Mouse (Mus musculus) forebrain, embryonic 13.5 days (tissue): Measurements from ENCODE around the gene Tk2. TPM values are rescaled to one million over a fixed set of nuclear protein-coding genes. Genes with fewer than 3 reads are reported as not detected.

Experiments used
- ATAC-seq: fragments of 200-750 bp; cut with Nextera tagmentation; 2 replicates; pipeline ENCODE4 v1.8.0; 2017
- H3K27ac ChIP-seq: fragments of 300-500 bp; sonication (generic); 2 replicates; pipeline ENCODE4 v1.5.1; 2015; ENCODE audit warnings: inconsistent platforms, mild to moderate bottlenecking, moderate library complexity
- H3K27me3 ChIP-seq: fragments of 300-500 bp; sonication (generic); 2 replicates; pipeline ENCODE4 v1.6.1; 2015; ENCODE audit warnings: mild to moderate bottlenecking, inconsistent platforms
- H3K36me3 ChIP-seq: fragments of 300-500 bp; sonication (generic); 2 replicates; pipeline ENCODE4 v1.6.1; 2015; ENCODE audit warnings: mild to moderate bottlenecking, inconsistent platforms; ENCODE audit not compliant: poor library complexity, severe bottlenecking
- H3K4me1 ChIP-seq: fragments of 300-500 bp; sonication (generic); 2 replicates; pipeline ENCODE4 v1.6.1; 2015; ENCODE audit warnings: inconsistent platforms
- H3K4me2 ChIP-seq: fragments of 300-500 bp; sonication (generic); 2 replicates; pipeline ENCODE4 v1.6.1; 2015; ENCODE audit warnings: inconsistent platforms, mild to moderate bottlenecking, moderate library complexity
- H3K4me3 ChIP-seq: fragments of 300-500 bp; sonication (generic); 2 replicates; pipeline ENCODE4 v1.5.1; 2015; ENCODE audit warnings: mild to moderate bottlenecking, inconsistent platforms
- H3K9ac ChIP-seq: fragments of 300-500 bp; sonication (generic); 2 replicates; pipeline ENCODE4 v1.6.1; 2015; ENCODE audit warnings: mild to moderate bottlenecking, inconsistent platforms
- H3K9me3 ChIP-seq: fragments of 300-500 bp; sonication (generic); replicated peaks from 2 replicates; pipeline ENCODE4 v1.6.1; 2016; ENCODE audit warnings: inconsistent platforms
- WGBS: fragments of 180-500 bp; shearing (Covaris S2); methylation state at CpG from one replicate; pipeline ENCODE4 v1.1.7; 2015; 5-methylcytosine and 5-hydroxymethylcytosine counted together
- polyA plus RNA-seq: library from polyadenylated mRNA; unstranded; fragments of >200 nt; fragmentation: Nextera tagmentation; extraction: Ambion mirVana; gene quantifications from 2 replicates; pipeline ENCODE4 v1.2.1, GENCODE M21; 2015

Gene Tk2
- polyA plus RNA-seq, 1 experiment from 2014 or later: 39.1 TPM

- ATAC-seq: no peak
- Histone ChIP-seq H3K4me3 (peak overlapping the region; percentile 90), H3K36me3 (peaks cover 24% of the 10 kb centered on the region), H3K4me2 (peak overlapping the region; percentile 89), H3K9ac (peak overlapping the region; percentile 92), H3K9me3 (no peaks in the 10 kb centered on the region), H3K4me1 (peaks cover 25% of the 10 kb centered on the region), H3K27me3 (no peaks in the 10 kb centered on the region), H3K27ac (no peak overlapping the region)
- 75% methylated on average over 22 of the region's 22 CpGs for WGBS
Observed at GRCm38 (mm10) chr8:104247054-104247907, 1.1 kb downstream of the Tk2 start.

GRCm38 (mm10) chr8:104246621-104247020, 1.7 kb downstream of the Tk2 start:
- no peaks in the 10 kb centered on the region for H3K27me3 ChIP-seq
- H3K4me2 ChIP-seq: no peak overlapping the region
- ATAC-seq: no peak
- no peak overlapping the region for H3K4me3 ChIP-seq
- peaks cover 31% of the 10 kb centered on the region for H3K36me3 ChIP-seq
- no peaks in the 10 kb centered on the region for H3K9me3 ChIP-seq
- no peak overlapping the region for H3K9ac ChIP-seq
- peaks cover 21% of the 10 kb centered on the region for H3K4me1 ChIP-seq
- no peak overlapping the region; the same call in 1 of the 2 replicates for H3K27ac ChIP-seq
- 93% methylated on average over 4 of the region's 4 CpGs for WGBS

GRCm38 (mm10) chr8:104242038-104242644, 6.2 kb downstream of the Tk2 start:
- H3K9ac ChIP-seq: no peak overlapping the region
- ATAC-seq: no peak
- peaks cover 5% of the 10 kb centered on the region for H3K4me1 ChIP-seq
- WGBS: 91% methylated on average over 12 of the region's 12 CpGs
- H3K4me3 ChIP-seq: no peak overlapping the region
- H3K9me3 ChIP-seq: no peaks in the 10 kb centered on the region
- H3K4me2 ChIP-seq: no peak overlapping the region
- no peak overlapping the region for H3K27ac ChIP-seq
- H3K27me3 ChIP-seq: no peaks in the 10 kb centered on the region
- peaks cover 75% of the 10 kb centered on the region for H3K36me3 ChIP-seq

- H3K27me3 ChIP-seq: no peaks in the 10 kb centered on the region
- no peak for ATAC-seq
- H3K27ac ChIP-seq: no peak overlapping the region
- H3K36me3 ChIP-seq: peaks cover 96% of the 10 kb centered on the region
- no peak overlapping the region for H3K4me2 ChIP-seq
- no peak overlapping the region for H3K9ac ChIP-seq
- H3K4me3 ChIP-seq: no peak overlapping the region
- 91% methylated on average over 10 of the region's 10 CpGs for WGBS
- no peaks in the 10 kb centered on the region for H3K9me3 ChIP-seq
- no peaks in the 10 kb centered on the region for H3K4me1 ChIP-seq
Observed at GRCm38 (mm10) chr8:104239418-104239861, 8.9 kb downstream of the Tk2 start.

GRCm38 (mm10) chr8:104234573-104234972, 13.8 kb downstream of the Tk2 start:
- no peak overlapping the region for H3K27ac ChIP-seq
- no peak overlapping the region for H3K4me2 ChIP-seq
- ATAC-seq: peak; percentile 53; the same call in 1 of the 2 replicates
- H3K4me3 ChIP-seq: no peak overlapping the region
- H3K27me3 ChIP-seq: no peaks in the 10 kb centered on the region
- no peaks in the 10 kb centered on the region for H3K4me1 ChIP-seq
- 50% methylated on average over 6 of the region's 6 CpGs for WGBS
- no peaks in the 10 kb centered on the region for H3K9me3 ChIP-seq
- no peak overlapping the region for H3K9ac ChIP-seq
- peaks cover 98% of the 10 kb centered on the region for H3K36me3 ChIP-seq

- ATAC-seq: no peak
- no peak overlapping the region for H3K4me3 ChIP-seq
- no peak overlapping the region for H3K27ac ChIP-seq
- H3K9me3 ChIP-seq: no peaks in the 10 kb centered on the region
- no peak overlapping the region for H3K9ac ChIP-seq
- H3K27me3 ChIP-seq: no peaks in the 10 kb centered on the region
- 95% methylated on average over 5 of the region's 5 CpGs for WGBS
- no peak overlapping the region for H3K4me2 ChIP-seq
- peaks cover 97% of the 10 kb centered on the region for H3K36me3 ChIP-seq
- no peaks in the 10 kb centered on the region for H3K4me1 ChIP-seq
Observed at GRCm38 (mm10) chr8:104232919-104233318, 15.4 kb downstream of the Tk2 start.

- no peaks in the 10 kb centered on the region for H3K4me1 ChIP-seq
- 93% methylated on average over 4 of the region's 4 CpGs for WGBS
- no peak overlapping the region for H3K9ac ChIP-seq
- peaks cover 97% of the 10 kb centered on the region for H3K36me3 ChIP-seq
- no peak overlapping the region for H3K4me3 ChIP-seq
- no peak for ATAC-seq
- H3K4me2 ChIP-seq: no peak overlapping the region
- no peaks in the 10 kb centered on the region for H3K27me3 ChIP-seq
- H3K27ac ChIP-seq: no peak overlapping the region
- no peaks in the 10 kb centered on the region for H3K9me3 ChIP-seq
Observed at GRCm38 (mm10) chr8:104232039-104232438, 16.3 kb downstream of the Tk2 start.

- H3K36me3 ChIP-seq: peaks cover 97% of the 10 kb centered on the region
- H3K9me3 ChIP-seq: no peaks in the 10 kb centered on the region
- H3K4me3 ChIP-seq: no peak overlapping the region
- no peak overlapping the region for H3K9ac ChIP-seq
- no peak for ATAC-seq
- H3K27me3 ChIP-seq: no peaks in the 10 kb centered on the region
- WGBS: 95% methylated on average over 9 of the region's 9 CpGs
- H3K4me2 ChIP-seq: no peak overlapping the region
- H3K27ac ChIP-seq: no peak overlapping the region
- no peaks in the 10 kb centered on the region for H3K4me1 ChIP-seq
Observed at GRCm38 (mm10) chr8:104230377-104230776, 18.0 kb downstream of the Tk2 start.

- WGBS: 94% methylated on average over 5 of the region's 5 CpGs
- H3K9ac ChIP-seq: no peak overlapping the region
- H3K27me3 ChIP-seq: no peaks in the 10 kb centered on the region
- no peak overlapping the region for H3K27ac ChIP-seq
- H3K9me3 ChIP-seq: no peaks in the 10 kb centered on the region
- no peak for ATAC-seq
- H3K4me1 ChIP-seq: no peaks in the 10 kb centered on the region
- H3K4me3 ChIP-seq: no peak overlapping the region
- H3K36me3 ChIP-seq: peaks cover 86% of the 10 kb centered on the region
- H3K4me2 ChIP-seq: no peak overlapping the region
Observed at GRCm38 (mm10) chr8:104227048-104227447, 21.3 kb downstream of the Tk2 start.

- Histone ChIP-seq H3K9me3 (no peaks in the 10 kb centered on the region), H3K4me1 (no peaks in the 10 kb centered on the region), H3K27me3 (no peaks in the 10 kb centered on the region), H3K4me3 (no peak overlapping the region), H3K4me2 (no peak overlapping the region), H3K36me3 (peaks cover 15% of the 10 kb centered on the region), H3K9ac (no peak overlapping the region), H3K27ac (no peak overlapping the region)
- 43% methylated on average over 5 of the region's 5 CpGs for WGBS
- ATAC-seq: peak; percentile 65; the same call in 1 of the 2 replicates
Observed at GRCm38 (mm10) chr8:104219806-104220205, 28.6 kb downstream of the Tk2 start.

GRCm38 (mm10) chr8:104219079-104219478, 29.3 kb downstream of the Tk2 start:
- 21% methylated on average over 11 of the region's 11 CpGs for WGBS
- no peaks in the 10 kb centered on the region for H3K4me1 ChIP-seq
- peak; percentile 20 for ATAC-seq

GRCm38 (mm10) chr8:104217601-104218000, 30.8 kb downstream of the Tk2 start:
- Histone ChIP-seq H3K27ac (no peak overlapping the region), H3K9me3 (no peaks in the 10 kb centered on the region), H3K4me3 (no peak overlapping the region), H3K4me1 (no peaks in the 10 kb centered on the region), H3K9ac (no peak overlapping the region), H3K27me3 (no peaks in the 10 kb centered on the region), H3K4me2 (no peak overlapping the region), H3K36me3 (no peaks in the 10 kb centered on the region)
- 94% methylated on average over 5 of the region's 5 CpGs for WGBS
- no peak for ATAC-seq

More at GRCm38 (mm10) chr8:104219079-104219478, 29.3 kb downstream of the Tk2 start:
- Histone ChIP-seq H3K4me3 (no peak overlapping the region), H3K9me3 (no peaks in the 10 kb centered on the region), H3K36me3 (peaks cover 7% of the 10 kb centered on the region), H3K9ac (no peak overlapping the region), H3K27me3 (no peaks in the 10 kb centered on the region), H3K27ac (no peak overlapping the region), H3K4me2 (no peak overlapping the region)
